Mouse (Mus musculus) cerebellum, adult 2 months (tissue): ENCODE measurements around the gene Itih2. TPM values are rescaled to one million over a fixed set of nuclear protein-coding genes. Genes with fewer than 3 reads are reported as not detected.

Experiments used
- DNase-seq, 2 experiments: peaks; one replicate each; pipeline ENCODE4 v3.0.0; 2021
- H3K27ac ChIP-seq: fragments of 200-500 bp; 2 replicates; pipeline ENCODE4 v1.5.1; 2012; ENCODE audit warnings: low read length, control low read depth, inconsistent platforms; ENCODE audit not compliant: insufficient read depth
- H3K27me3 ChIP-seq: fragments of 200-500 bp; 2 replicates; pipeline ENCODE4 v1.6.1; 2012; ENCODE audit warnings: inconsistent platforms, mild to moderate bottlenecking, low read length, moderate library complexity; ENCODE audit not compliant: control insufficient read depth, insufficient read depth
- H3K4me1 ChIP-seq: fragments of 200-500 bp; 2 replicates; pipeline ENCODE4 v1.6.1; 2011; ENCODE audit warnings: low read length; ENCODE audit not compliant: control insufficient read depth, insufficient read depth
- H3K4me3 ChIP-seq: fragments of 200-500 bp; replicated peaks from 2 replicates; pipeline ENCODE3; 2011; ENCODE audit warnings: mild to moderate bottlenecking, low read depth, low read length, control low read depth; ENCODE audit not compliant: insufficient read depth
- CTCF ChIP-seq: fragments of 200-500 bp; IDR thresholded peaks from 2 replicates; pipeline ENCODE4 v1.5.1; 2011; ENCODE audit warnings: low read depth, mild to moderate bottlenecking, control low read depth, low read length, moderate library complexity, borderline replicate concordance; ENCODE audit not compliant: insufficient read depth
- POLR2A ChIP-seq: fragments of 200-500 bp; IDR thresholded peaks from 2 replicates; pipeline ENCODE4 v1.6.1; 2011; ENCODE audit warnings: low read length, control low read depth, borderline replicate concordance; ENCODE audit not compliant: insufficient read depth
- WGBS: fragments of 180-500 bp; shearing (Covaris S2); methylation state at CpG from one replicate; pipeline ENCODE4 v1.1.7; 2018; 5-methylcytosine and 5-hydroxymethylcytosine counted together
- polyA plus RNA-seq: library from polyadenylated mRNA; depleted of rRNA; stranded (reverse); fragments of >200 nt; gene quantifications from 2 replicates; pipeline ENCODE4 v1.2.3, GENCODE M21; 2012; rRNA removed

Gene Itih2
- polyA plus RNA-seq = 1.9 and 3.3 TPM in 2 replicates

- H3K27me3 ChIP-seq = no peaks in the 10 kb centered on the region
- no peak within 1 kb of the TSS for H3K4me3 ChIP-seq
- DNase-seq = no peak
- no peak within 1 kb of the TSS for H3K27ac ChIP-seq
- no peak for TF ChIP-seq CTCF
- TF ChIP-seq POLR2A = no peak
- 95% methylated on average over 4 of the region's 4 CpGs for WGBS
- no peaks in the 10 kb centered on the region for H3K4me1 ChIP-seq
Observed at GRCm38 (mm10) chr2:10131296-10131695, at the start of gene Itih2. TSS of gene Itih2 (minus strand) at chr2:10131396.

DNA sequence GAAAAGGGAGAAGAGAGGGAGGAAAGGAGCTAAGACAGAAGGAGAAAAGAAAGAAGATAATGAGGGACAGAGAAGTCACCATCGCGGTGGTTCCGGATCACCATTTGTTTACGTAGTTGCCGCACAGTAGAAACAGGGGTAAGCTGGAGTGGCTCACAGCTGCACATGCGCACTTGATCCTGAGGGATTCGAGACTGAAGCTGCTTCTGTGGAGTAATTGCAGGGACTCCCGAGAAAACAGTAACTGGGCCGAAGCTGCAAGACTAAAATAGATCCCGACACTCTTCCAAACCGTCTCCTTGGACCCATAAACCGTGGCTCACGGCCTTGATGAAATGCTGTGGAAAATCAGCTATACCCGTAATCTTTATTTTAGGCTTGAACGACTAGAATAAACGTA lies 38.8 kb upstream of the Itih2 start:
- Histone ChIP-seq H3K4me3 (no peak overlapping the region), H3K27ac (no peak overlapping the region), H3K27me3 (no peaks in the 10 kb centered on the region), H3K4me1 (no peaks in the 10 kb centered on the region; the same call in 1 of the 2 replicates)
- WGBS = 91% methylated on average over 16 of the region's 16 CpGs
- TF ChIP-seq CTCF = no peak
- no peak for TF ChIP-seq POLR2A
- no peak for DNase-seq

GRCm38 (mm10) chr2:10168016-10168415 lies 36.8 kb upstream of the Itih2 start:
- Histone ChIP-seq H3K4me1 (no peaks in the 10 kb centered on the region; the same call in 1 of the 2 replicates), H3K27ac (no peak overlapping the region), H3K4me3 (no peak overlapping the region), H3K27me3 (no peaks in the 10 kb centered on the region)
- 29% methylated on average over 8 of the region's 8 CpGs for WGBS
- no peak for DNase-seq
- no peak for TF ChIP-seq CTCF
- no peak for TF ChIP-seq POLR2A

DNA sequence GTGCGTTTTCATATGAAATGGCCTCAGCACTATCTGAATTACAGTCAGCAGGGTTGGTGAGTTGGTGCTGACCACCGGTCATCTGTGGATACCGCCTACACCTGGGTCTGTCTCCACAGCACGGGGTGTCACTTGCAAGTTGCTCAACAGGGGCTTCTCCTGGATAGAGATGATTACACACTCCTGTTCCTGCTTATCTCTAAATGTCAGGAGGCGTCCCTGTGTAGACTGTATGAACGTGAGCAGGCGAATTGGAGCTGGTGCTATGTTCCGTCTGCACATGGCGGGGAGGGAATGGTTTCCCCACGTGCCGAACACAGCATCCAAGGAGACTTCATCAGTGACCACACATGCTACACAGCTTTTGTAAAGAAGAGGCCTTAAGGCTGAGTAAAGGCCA lies 36.1 kb upstream of the Itih2 start:
- Histone ChIP-seq H3K4me3 (no peak overlapping the region), H3K27ac (no peak overlapping the region), H3K27me3 (no peaks in the 10 kb centered on the region), H3K4me1 (no peaks in the 10 kb centered on the region; the same call in 1 of the 2 replicates)
- TF ChIP-seq POLR2A = no peak
- no peak for DNase-seq
- 93% methylated on average over 11 of the region's 11 CpGs for WGBS

DNA sequence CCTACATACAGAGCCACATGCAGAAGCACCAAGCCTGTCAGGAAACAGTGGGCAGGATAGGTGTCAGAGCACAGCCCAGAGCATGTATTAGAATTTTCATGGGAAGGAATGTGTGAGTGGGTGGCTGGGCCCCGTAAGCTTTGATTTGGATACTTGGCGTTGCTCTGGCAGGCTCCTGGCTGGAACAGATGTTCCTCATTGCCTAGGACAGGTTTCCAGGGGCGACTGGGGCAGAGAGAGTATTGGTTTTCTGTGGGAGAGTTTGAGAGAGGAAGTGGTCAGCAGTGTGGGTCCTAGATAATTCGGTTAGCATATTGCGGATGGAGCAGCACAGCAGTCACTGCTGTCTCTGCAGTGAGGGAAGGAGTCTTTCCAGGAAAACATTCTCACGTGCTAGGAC lies 35.4 kb upstream of the Itih2 start:
- TF ChIP-seq CTCF (no peak), POLR2A (no peak)
- H3K4me3 ChIP-seq = no peak overlapping the region
- H3K27me3 ChIP-seq = no peaks in the 10 kb centered on the region
- H3K4me1 ChIP-seq = no peaks in the 10 kb centered on the region; the same call in 1 of the 2 replicates
- no peak for DNase-seq
- H3K27ac ChIP-seq = no peak overlapping the region
- WGBS = 31% methylated on average over 6 of the region's 6 CpGs

DNA sequence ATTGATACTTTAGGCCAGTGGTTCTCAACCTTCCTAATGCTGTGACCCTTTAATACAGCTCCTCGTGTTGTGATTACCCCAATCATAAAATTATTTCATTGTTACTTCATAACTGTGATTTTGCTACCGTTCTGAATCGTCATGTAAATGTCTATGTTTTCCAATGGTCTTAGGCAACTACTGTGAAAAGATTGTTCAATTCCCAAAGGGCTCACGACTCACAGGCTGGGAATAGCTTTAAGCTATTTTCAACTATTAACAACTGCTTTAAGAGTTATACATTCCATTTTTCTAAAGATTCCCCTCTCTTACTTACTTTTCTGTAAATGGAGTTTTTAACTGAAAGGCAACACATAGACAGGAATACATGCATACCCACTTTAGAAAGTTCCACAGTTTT lies 30.8 kb upstream of the Itih2 start:
- TF ChIP-seq POLR2A = no peak
- no peak for TF ChIP-seq CTCF
- Histone ChIP-seq H3K4me1 (no peaks in the 10 kb centered on the region; the same call in 1 of the 2 replicates), H3K4me3 (no peak overlapping the region), H3K27me3 (no peaks in the 10 kb centered on the region), H3K27ac (no peak overlapping the region)
- DNase-seq = no peak
- 94% methylated on average over 4 of the region's 4 CpGs for WGBS

DNA sequence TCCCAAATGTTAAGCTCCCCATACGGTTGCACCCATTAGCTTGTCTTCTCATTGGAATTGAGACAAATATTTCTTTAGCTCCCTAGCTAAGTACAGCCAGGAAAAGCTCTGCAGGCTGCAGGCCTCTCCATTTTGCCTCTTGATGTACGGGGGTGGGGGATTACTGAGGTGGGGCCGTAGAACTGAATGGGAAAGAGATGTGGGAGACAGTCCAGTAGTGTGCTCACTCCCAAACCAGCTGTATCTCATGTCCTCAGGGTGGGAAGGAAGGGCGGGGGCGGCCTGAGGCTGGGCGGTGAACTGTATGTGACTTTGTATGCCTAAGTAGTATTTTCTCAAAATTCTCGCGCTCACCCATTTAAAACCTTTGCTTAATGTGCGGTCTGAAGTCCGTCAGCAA lies 26.0 kb upstream of the Itih2 start:
- 84% methylated on average over 10 of the region's 10 CpGs for WGBS
- Histone ChIP-seq H3K27me3 (no peaks in the 10 kb centered on the region), H3K4me1 (no peaks in the 10 kb centered on the region), H3K4me3 (no peak overlapping the region), H3K27ac (no peak overlapping the region)
- no peak for DNase-seq
- TF ChIP-seq CTCF = no peak
- TF ChIP-seq POLR2A = no peak

DNA sequence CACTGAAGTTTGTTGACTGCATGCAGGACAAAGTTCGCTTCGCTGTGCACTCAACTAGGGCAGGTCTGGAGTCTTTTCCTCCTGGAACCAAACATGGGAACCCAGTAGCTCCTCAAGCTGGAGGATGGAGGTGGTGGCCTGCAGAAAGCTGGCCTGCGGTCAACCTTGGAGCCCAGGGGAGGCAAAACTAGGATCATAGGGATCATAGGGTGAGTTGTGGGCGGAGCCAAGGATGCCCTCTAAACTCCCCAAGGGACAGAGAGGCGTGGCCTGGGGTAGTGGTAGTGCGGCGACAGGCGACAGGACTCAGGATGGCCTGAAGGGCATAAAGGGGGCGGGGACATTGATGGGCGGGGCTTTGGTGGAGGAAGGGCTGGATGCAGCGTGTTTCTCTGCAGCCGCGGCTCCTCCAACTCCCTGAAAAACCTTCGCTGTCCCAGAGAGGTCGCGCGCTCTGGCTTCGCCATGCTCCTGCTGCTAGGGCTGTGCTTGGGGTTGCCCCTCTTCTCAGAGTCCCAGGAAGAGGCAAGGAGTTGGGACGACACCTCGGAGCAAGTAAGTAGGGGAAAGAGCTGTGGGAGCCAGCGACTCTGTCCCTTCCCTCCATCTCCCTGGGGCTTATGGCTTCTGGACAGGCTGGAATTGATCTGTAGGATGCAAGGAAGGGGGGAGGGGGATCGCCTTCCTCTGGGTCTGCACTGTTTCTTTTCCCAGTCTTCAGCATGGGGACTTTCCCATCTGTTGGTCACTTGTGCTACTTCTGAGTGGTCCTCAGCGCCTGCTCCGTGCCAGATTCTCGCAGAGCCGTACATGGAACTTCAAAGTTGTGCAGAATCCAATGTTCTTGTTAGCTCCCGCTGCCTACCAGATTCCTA lies 22.2 kb upstream of the Itih2 start, which contains the start of gene Itih5:
Itih5 (plus strand) TSS at position 371 of the 875 bp plus-strand sequence.
- Histone ChIP-seq H3K4me1 (no peaks in the 10 kb centered on the region), H3K4me3 (peak within 1 kb of the TSS; percentile 28), H3K27ac (no peak within 1 kb of the TSS), H3K27me3 (no peaks in the 10 kb centered on the region)
- TF ChIP-seq POLR2A (no peak), CTCF (no peak)
- no peak for DNase-seq
- 11% methylated on average over 27 of the region's 27 CpGs for WGBS
